Mouse (Mus musculus) hindbrain, postnatal 0 days (tissue): Measurements from ENCODE around the gene Eef2k. TPM values are rescaled to one million over a fixed set of nuclear protein-coding genes. Genes with fewer than 3 reads are reported as not detected.
A peak's percentile ranks its signal among the peaks of the same experiment; 100 is the strongest.

ENCODE experiments used
- ATAC-seq: fragments of 200-750 bp; cut with Nextera tagmentation; 2 replicates; pipeline ENCODE4 v1.8.0; 2017; ENCODE audit warnings: mild to moderate bottlenecking, moderate TSS enrichment, moderate library complexity
- DNase-seq: peaks from one replicate; pipeline ENCODE4 v3.0.0-alpha.2; 2015; ENCODE audit warnings: low spot score
- H3K27ac ChIP-seq: fragments of 300-500 bp; sonication (generic); 2 replicates; pipeline ENCODE4 v1.5.1; 2014; ENCODE audit warnings: mild to moderate bottlenecking
- H3K27me3 ChIP-seq: fragments of 300-500 bp; sonication (generic); 2 replicates; pipeline ENCODE4 v1.6.1; 2014; ENCODE audit warnings: low read length, mixed read lengths; ENCODE audit not compliant: insufficient read depth
- H3K36me3 ChIP-seq: fragments of 300-500 bp; sonication (generic); 2 replicates; pipeline ENCODE4 v1.6.1; 2014; ENCODE audit warnings: low read length, mixed read lengths; ENCODE audit not compliant: insufficient read depth
- H3K4me1 ChIP-seq: fragments of 300-500 bp; sonication (generic); 2 replicates; pipeline ENCODE4 v1.6.1; 2014; ENCODE audit warnings: antibody characterized with exemption, low read length, mixed read lengths; ENCODE audit not compliant: insufficient read depth
- H3K4me2 ChIP-seq: fragments of 300-500 bp; sonication (generic); 2 replicates; pipeline ENCODE4 v1.6.1; 2014; ENCODE audit warnings: low read depth, mild to moderate bottlenecking, low read length, moderate library complexity, mixed read lengths
- H3K4me3 ChIP-seq: fragments of 300-500 bp; sonication (generic); 2 replicates; pipeline ENCODE4 v1.5.1; 2014; ENCODE audit warnings: low read length
- H3K9ac ChIP-seq: fragments of 300-500 bp; sonication (generic); replicated peaks from 2 replicates; pipeline ENCODE4 v1.6.1; 2014; ENCODE audit warnings: mild to moderate bottlenecking, low read length, moderate library complexity, mixed read lengths
- H3K9me3 ChIP-seq: fragments of 300-500 bp; sonication (generic); 2 replicates; pipeline ENCODE4 v1.6.1; 2016; ENCODE audit warnings: low read length, mixed read lengths
- CTCF ChIP-seq: IDR thresholded peaks from 2 replicates; pipeline ENCODE4 v1.5.1; 2016; ENCODE audit warnings: antibody characterized with exemption, control low read depth, low read depth
- WGBS: fragments of 180-500 bp; shearing (Covaris S2); extraction: QIAGEN DNeasy Blood & Tissue Kit; methylation state at CpG from one replicate; pipeline ENCODE4 v1.1.7; 2014; 5-methylcytosine and 5-hydroxymethylcytosine counted together
- polyA plus RNA-seq: library from polyadenylated mRNA; unstranded; fragments of >200 nt; fragmentation: Nextera tagmentation; extraction: Ambion mirVana; gene quantifications from 2 replicates; pipeline ENCODE4 v1.2.1, GENCODE M21; 2015
- total RNA-seq: library from RNA; depleted of rRNA; stranded (reverse); fragments of >200 nt; gene quantifications from 2 replicates; pipeline ENCODE4 v1.2.3, GENCODE M21; 2014

Eef2k gene
- total and polyA plus RNA-seq, 2 experiments from 2014 or later = 32.1 to 44.6 TPM

DNA sequence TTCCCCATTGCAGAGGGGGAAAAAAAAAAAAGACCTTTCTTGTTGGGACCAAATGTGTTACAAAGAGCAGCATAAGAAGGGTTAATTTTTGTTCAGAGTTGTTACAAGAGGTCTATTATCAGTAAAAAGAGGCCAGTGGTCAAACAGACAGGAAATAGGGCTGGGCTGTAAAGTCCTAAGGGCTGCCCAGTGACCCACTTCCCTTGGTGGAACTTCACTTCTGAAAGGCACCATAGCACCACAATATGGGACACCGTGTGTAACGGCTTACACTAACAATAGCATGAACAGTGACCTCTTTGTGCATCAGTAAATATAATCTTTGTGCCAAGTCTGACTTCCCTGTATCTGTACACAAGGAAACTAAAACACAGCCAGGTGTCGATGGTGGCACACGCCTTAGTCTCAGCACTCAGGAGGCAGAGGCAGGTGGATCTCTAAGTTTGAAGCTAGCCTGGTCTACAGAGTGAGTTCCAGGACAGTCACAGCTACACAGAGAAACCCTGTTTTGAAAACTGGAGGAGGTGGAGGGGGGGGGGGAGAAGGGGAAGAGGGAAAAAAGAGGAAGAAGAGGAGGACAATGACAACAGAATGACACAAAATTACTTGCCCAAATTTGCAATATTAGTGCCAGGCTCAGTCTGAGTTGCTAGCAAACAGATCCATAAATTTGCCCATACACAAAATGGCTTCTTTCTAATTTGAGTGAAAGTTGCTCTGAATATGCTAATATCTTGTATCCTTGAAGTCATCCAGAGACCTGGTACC lies 41.1 kb downstream of the Eef2k start:
- 89% methylated on average over 4 of the region's 4 CpGs for WGBS
- no peak overlapping the region for H3K9ac ChIP-seq
- H3K27me3 ChIP-seq = no peaks in the 10 kb centered on the region
- TF ChIP-seq CTCF = no peak
- H3K9me3 ChIP-seq = no peaks in the 10 kb centered on the region
- ATAC-seq (no peak), DNase-seq (no peak)
- H3K4me1 ChIP-seq = no peaks in the 10 kb centered on the region
- H3K27ac ChIP-seq = no peak overlapping the region
- H3K4me3 ChIP-seq = no peak overlapping the region
- peaks cover 34% of the 10 kb centered on the region for H3K36me3 ChIP-seq
- no peak overlapping the region for H3K4me2 ChIP-seq

- Histone ChIP-seq H3K4me2 (no peak overlapping the region), H3K27me3 (no peaks in the 10 kb centered on the region), H3K27ac (no peak overlapping the region), H3K9ac (no peak overlapping the region), H3K4me3 (no peak overlapping the region), H3K36me3 (peaks cover 38% of the 10 kb centered on the region), H3K4me1 (no peaks in the 10 kb centered on the region), H3K9me3 (no peaks in the 10 kb centered on the region)
- 94% methylated on average over 4 of the region's 4 CpGs for WGBS
- TF ChIP-seq CTCF = no peak
- ATAC-seq = no peak
- DNase-seq = no peak
Observed at GRCm38 (mm10) chr7:120884746-120885145, 42.1 kb downstream of the Eef2k start.

DNA sequence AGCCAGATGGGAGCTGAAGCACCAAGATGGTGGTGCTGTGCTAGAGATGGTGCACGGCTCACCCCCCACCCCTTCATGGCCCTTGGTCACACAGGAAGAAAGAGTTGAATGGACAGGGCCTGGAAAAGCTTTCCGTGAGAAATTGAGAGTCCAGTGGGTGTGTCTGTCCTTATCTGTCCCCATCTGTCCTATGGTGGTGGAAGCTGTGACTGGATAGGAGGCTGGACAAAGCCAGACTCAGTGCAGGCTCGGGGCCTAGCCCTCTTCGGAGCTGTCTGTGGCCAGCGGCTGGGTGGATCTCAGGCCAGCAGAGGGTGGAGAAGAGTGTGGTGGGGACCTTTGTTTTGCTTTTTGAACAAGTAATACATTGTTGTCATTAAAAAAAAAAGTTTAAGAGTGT lies 50.5 kb downstream of the Eef2k start:
- 86% methylated on average over 5 of the region's 5 CpGs for WGBS

DNA sequence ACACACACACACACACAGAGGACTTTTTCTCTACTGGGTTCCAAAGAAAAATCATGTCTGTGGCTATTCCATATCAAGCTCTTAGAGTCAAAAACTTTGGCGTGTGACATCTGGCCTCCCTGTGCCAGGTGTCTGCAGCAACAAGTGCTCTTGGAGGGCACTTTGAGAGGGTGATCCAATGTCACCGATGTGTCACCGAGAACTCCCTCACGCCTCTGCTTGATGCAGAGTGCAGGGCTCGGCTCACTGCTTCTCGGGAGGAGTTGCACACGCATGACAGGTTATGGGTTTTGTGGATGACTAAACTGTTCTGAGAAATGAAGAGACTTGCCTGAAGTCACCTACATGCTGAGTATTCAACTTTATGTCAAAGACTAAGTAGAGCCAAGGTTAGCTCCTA lies 54.4 kb downstream of the Eef2k start:
- no peaks in the 10 kb centered on the region for H3K27me3 ChIP-seq
- H3K4me1 ChIP-seq = no peaks in the 10 kb centered on the region
- WGBS = 86% methylated on average over 7 of the region's 7 CpGs
- peaks cover 34% of the 10 kb centered on the region for H3K36me3 ChIP-seq
- TF ChIP-seq CTCF = no peak
- ATAC-seq (no peak), DNase-seq (no peak)
- H3K27ac ChIP-seq = 0 out of 2 replicates have a peak overlapping the region, but pooled peaks have one; percentile 51
- no peak overlapping the region for H3K4me3 ChIP-seq
- no peaks in the 10 kb centered on the region for H3K9me3 ChIP-seq
- no peak overlapping the region for H3K9ac ChIP-seq
- H3K4me2 ChIP-seq = no peak overlapping the region

More for the DNA sequence above, 50.5 kb downstream of the Eef2k start:
- no peaks in the 10 kb centered on the region for H3K27me3 ChIP-seq
- H3K4me2 ChIP-seq = no peak overlapping the region
- H3K27ac ChIP-seq = no peak overlapping the region
- ATAC-seq = no peak
- TF ChIP-seq CTCF = no peak
- no peak for DNase-seq
- no peaks in the 10 kb centered on the region for H3K9me3 ChIP-seq
- H3K9ac ChIP-seq = no peak overlapping the region
- H3K4me1 ChIP-seq = no peaks in the 10 kb centered on the region
- H3K4me3 ChIP-seq = no peak overlapping the region
- peaks cover 46% of the 10 kb centered on the region for H3K36me3 ChIP-seq

GRCm38 (mm10) chr7:120897711-120898335 lies 55.2 kb downstream of the Eef2k start:
- Histone ChIP-seq H3K27me3 (no peaks in the 10 kb centered on the region), H3K9ac (no peak overlapping the region), H3K27ac (peak overlapping the region; percentile 51), H3K4me1 (no peaks in the 10 kb centered on the region), H3K9me3 (no peaks in the 10 kb centered on the region), H3K4me3 (no peak overlapping the region), H3K4me2 (no peak overlapping the region), H3K36me3 (peaks cover 30% of the 10 kb centered on the region)
- WGBS = 61% methylated on average over 9 of the region's 9 CpGs
- ATAC-seq (peak; percentile 77), DNase-seq (peak; percentile 71)
- TF ChIP-seq CTCF = peak; percentile 40

- 68% methylated on average over 4 of the region's 4 CpGs for WGBS
- peaks cover 20% of the 10 kb centered on the region for H3K36me3 ChIP-seq
- TF ChIP-seq CTCF = no peak
Observed at GRCm38 (mm10) chr7:120900191-120900590, 57.6 kb downstream of the Eef2k start.

GRCm38 (mm10) chr7:120901701-120902100 lies 59.1 kb downstream of the Eef2k start:
- 46% methylated on average over 8 of the region's 8 CpGs for WGBS
- H3K4me1 ChIP-seq = no peaks in the 10 kb centered on the region

More at GRCm38 (mm10) chr7:120900191-120900590, 57.6 kb downstream of the Eef2k start:
- Histone ChIP-seq H3K27ac (no peak overlapping the region), H3K4me1 (no peaks in the 10 kb centered on the region), H3K9me3 (no peaks in the 10 kb centered on the region), H3K27me3 (no peaks in the 10 kb centered on the region), H3K4me3 (no peak overlapping the region), H3K9ac (no peak overlapping the region), H3K4me2 (no peak overlapping the region)
- ATAC-seq = no peak
- no peak for DNase-seq

More at GRCm38 (mm10) chr7:120901701-120902100, 59.1 kb downstream of the Eef2k start:
- no peak overlapping the region for H3K4me3 ChIP-seq
- no peak for TF ChIP-seq CTCF
- H3K27me3 ChIP-seq = no peaks in the 10 kb centered on the region
- no peak overlapping the region for H3K27ac ChIP-seq
- ATAC-seq (no peak), DNase-seq (no peak)
- no peak overlapping the region for H3K9ac ChIP-seq
- H3K36me3 ChIP-seq = peaks cover 19% of the 10 kb centered on the region
- H3K4me2 ChIP-seq = no peak overlapping the region
- H3K9me3 ChIP-seq = no peaks in the 10 kb centered on the region
